22 mouse cellular contexts compared by ENCODE assay signal in the genomic region with DNA sequence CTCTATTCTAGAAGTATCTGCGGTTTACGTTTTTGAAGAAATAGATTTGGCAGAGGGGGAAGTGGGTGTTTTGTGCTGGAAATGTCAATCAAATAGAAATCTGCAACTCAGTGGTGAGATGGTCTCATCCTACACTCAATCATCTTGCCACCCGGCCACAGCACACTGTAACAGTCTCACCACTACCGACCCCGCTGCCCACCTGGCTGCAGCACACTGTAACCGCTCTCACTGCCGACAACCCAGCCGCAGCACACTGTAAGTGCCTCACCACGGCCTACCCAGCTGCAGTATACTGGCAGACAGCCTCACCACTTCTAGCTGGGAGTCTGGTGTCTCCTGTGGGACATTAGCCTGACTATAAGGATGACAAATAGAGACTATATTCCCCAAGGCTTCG.
DNase-seq lines count a peak whose midpoint lies in the region; ATAC-seq lines count a peak whose summit lies in the region.
"Had no signal": no experiment of that assay in that cellular context is flagged by ENCODE, and none has a peak within 500 bp of the region (broad histone marks: within the 10 kb centered on the region; RNA-seq: fewer than 3 reads in every experiment).

No protein-coding gene starts in this region.

- H3K4me2 ChIP-seq in neural tube, embryonic 14.5 days (ENCODE audit: low read depth, low read length), result no peak overlapping the region
- H3K4me2 ChIP-seq: embryonic facial prominence, embryonic 12.5 days; forebrain, embryonic 13.5 days; heart, embryonic 13.5 days; hindbrain, embryonic 14.5 days; limb, embryonic 15.5 days; lung, embryonic 14.5 days had no signal

- no peaks in the 10 kb centered on the region for H3K9me3 ChIP-seq in heart, embryonic 10.5 days
- H3K9me3 ChIP-seq in neural tube, embryonic 14.5 days (ENCODE audit: control insufficient read depth, low read length), result no peaks in the 10 kb centered on the region
- H3K9me3 ChIP-seq: embryonic facial prominence, embryonic 12.5 days; forebrain, embryonic 13.5 days; heart, embryonic 13.5 days; limb, embryonic 15.5 days had no signal

- WGBS in heart, embryonic 10.5 days, result 84% methylated on average over 10 of the region's 10 CpGs
- 57% methylated on average over 10 of the region's 10 CpGs for WGBS in neural tube, embryonic 14.5 days

- H3K27me3 ChIP-seq in heart, embryonic 10.5 days (ENCODE audit: insufficient read depth, poor library complexity, severe bottlenecking), result no peaks in the 10 kb centered on the region
- H3K27me3 ChIP-seq in neural tube, embryonic 14.5 days (ENCODE audit: control insufficient read depth, insufficient read depth, low read length), result no peaks in the 10 kb centered on the region
- H3K27me3 ChIP-seq: embryonic facial prominence, embryonic 12.5 days; forebrain, embryonic 13.5 days; heart, embryonic 13.5 days; limb, embryonic 15.5 days had no signal

- no peak overlapping the region for H3K27ac ChIP-seq in heart, embryonic 10.5 days
- peak overlapping the region; percentile 69 for H3K27ac ChIP-seq in neural tube, embryonic 14.5 days (ENCODE audit: low read depth, low read length)
- H3K27ac ChIP-seq: embryonic facial prominence, embryonic 12.5 days; forebrain, embryonic 13.5 days; gastrocnemius, adult 2 months; heart, embryonic 13.5 days; hindbrain, embryonic 14.5 days; limb, embryonic 15.5 days; liver, embryonic 14.5 days had no signal

- H3K9ac ChIP-seq in neural tube, embryonic 14.5 days (replicated peaks; ENCODE audit: low read depth, low read length), result no peak overlapping the region
- H3K9ac ChIP-seq: embryonic facial prominence, embryonic 12.5 days; forebrain, embryonic 13.5 days; heart, embryonic 13.5 days; hindbrain, embryonic 14.5 days; limb, embryonic 15.5 days; liver, embryonic 14.5 days; lung, embryonic 14.5 days had no signal

- H3K4me3 ChIP-seq in heart, embryonic 10.5 days, result no peak overlapping the region
- no peak overlapping the region for H3K4me3 ChIP-seq in neural tube, embryonic 14.5 days (ENCODE audit: low read depth, low read length)
- H3K4me3 ChIP-seq: embryonic facial prominence, embryonic 12.5 days; erythroblast, embryonic 14.5 days; forebrain, embryonic 13.5 days; gastrocnemius, adult 2 months; heart, embryonic 13.5 days; limb, embryonic 15.5 days had no signal

- H3K4me1 ChIP-seq in heart, embryonic 10.5 days, result peaks cover 26% of the 10 kb centered on the region
- H3K4me1 ChIP-seq in neural tube, embryonic 14.5 days (ENCODE audit: control insufficient read depth, insufficient read depth, low read length), result peaks cover 27% of the 10 kb centered on the region

- 0 out of 2 replicates have a peak, but pooled peaks have one; percentile 26 for ATAC-seq in neural tube, embryonic 14.5 days (ENCODE audit: low read depth)
- ATAC-seq: forebrain, embryonic 13.5 days had no signal

- DNase-seq in heart, embryonic 10.5 days (ENCODE audit: low spot score), result peak; percentile 63
- DNase-seq in heart, adult 9 months (ENCODE audit: low spot score in 2 of 2), result no peak
- no peak for DNase-seq in neural tube, embryonic 10.5 days (ENCODE audit: extremely low spot score, low spot score)
- DNase-seq in thymus, postnatal 0 days (ENCODE audit: low spot score), result peak; percentile 47
- DNase-seq in urinary bladder, postnatal 36 days (ENCODE audit: low spot score in 2 of 2), result no peak
- no peak for DNase-seq in embryo, embryonic 9.5 days (ENCODE audit: extremely low spot score)
- DNase-seq: adrenal gland, postnatal 25 days; cerebellum, adult 9-10 months; gastrocnemius, adult 2 months; heart, postnatal 14 days; kidney, adult 8-10 months; kidney, postnatal 10 days; left cerebral cortex, postnatal 4 days; lung, embryonic 14.5 days had no signal

- H3K36me3 ChIP-seq in heart, embryonic 10.5 days, result no peaks in the 10 kb centered on the region
- H3K36me3 ChIP-seq in neural tube, embryonic 14.5 days (ENCODE audit: control insufficient read depth, insufficient read depth, low read length), result no peaks in the 10 kb centered on the region
- H3K36me3 ChIP-seq: embryonic facial prominence, embryonic 12.5 days; heart, embryonic 13.5 days; limb, embryonic 15.5 days had no signal

Comparison
In these comparisons a context has a peak if more than half of its experiments do, and no peak if none do; other contexts are left out.
1. DNase-seq: peak in heart, embryonic 10.5 days (single experiment) and thymus, postnatal 0 days (single experiment); none in heart, adult 9 months (0 of 2), neural tube, embryonic 10.5 days (single experiment), urinary bladder, postnatal 36 days (0 of 2) and embryo, embryonic 9.5 days (single experiment).